Mouse (Mus musculus) small intestine, adult 2 months (tissue): ENCODE data around the gene Ttc33.

ENCODE experiments used
- CTCF ChIP-seq: fragments of 200-500 bp; IDR thresholded peaks from 2 replicates; pipeline ENCODE4 v1.5.1; 2012; ENCODE audit warnings: low read depth, mild to moderate bottlenecking, control low read depth, inconsistent platforms, low read length, moderate library complexity, mixed read lengths; ENCODE audit not compliant: insufficient replicate concordance, insufficient read length; ENCODE audit errors: extremely low read depth
- POLR2A ChIP-seq: fragments of 200-500 bp; IDR thresholded peaks from 2 replicates; pipeline ENCODE4 v1.6.1; 2012; ENCODE audit warnings: low read depth, mild to moderate bottlenecking, control low read depth, inconsistent platforms, low read length, moderate library complexity

DNA sequence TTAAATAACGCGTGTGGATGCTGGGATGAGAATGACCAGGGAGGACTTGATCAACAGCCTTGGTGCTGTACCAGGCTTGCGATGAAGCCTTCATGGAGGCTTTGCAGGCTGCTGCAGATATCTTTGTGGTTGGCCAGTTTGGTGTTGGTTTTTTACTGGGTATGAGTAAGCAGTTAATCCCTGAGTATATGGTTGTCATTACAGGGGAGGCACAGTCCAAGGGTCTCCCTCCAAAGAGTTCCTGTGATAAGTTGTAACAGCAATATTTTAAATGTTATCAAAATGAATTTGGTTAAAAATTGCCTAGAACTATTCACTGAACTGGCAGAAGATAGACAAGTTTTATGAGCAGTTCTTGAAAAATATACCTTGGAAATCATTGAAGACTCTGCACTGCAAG lies 23.8 kb downstream of the Ttc33 start:
- TF ChIP-seq CTCF: no peak
- no peak for TF ChIP-seq POLR2A
